Mouse (Mus musculus): ENCODE data around the gene Fam216b. TPM values are rescaled to one million over a fixed set of nuclear protein-coding genes. Genes with fewer than 3 reads are reported as not detected.

Gene Fam216b
- total and polyA plus RNA-seq, 3 experiments, result not detected

- no peaks in the 10 kb centered on the region for H3K79me2 ChIP-seq (ENCODE audit: control insufficient read depth, insufficient read depth, low read length, poor library complexity)
- H3K4me1 ChIP-seq (ENCODE audit: control insufficient read depth in 1 of 2, insufficient read depth in 2 of 2, low read length in 2 of 2), result no peaks in the 10 kb centered on the region
- no peaks in the 10 kb centered on the region for H3K27me3 ChIP-seq (ENCODE audit: control insufficient read depth in 1 of 2, insufficient read depth in 2 of 2, low read length in 2 of 2)
- H3K4me3 ChIP-seq (ENCODE audit: control insufficient read depth in 1 of 2, insufficient read depth in 1 of 2, low read depth in 2 of 2, low read length in 2 of 2), result no peak overlapping the region
- no peak overlapping the region for H3K27ac ChIP-seq (ENCODE audit: control insufficient read depth, low read depth, low read length)
- H3K36me3 ChIP-seq (ENCODE audit: control insufficient read depth in 1 of 2, insufficient read depth in 2 of 2, low read length in 2 of 2), result no peaks in the 10 kb centered on the region
- no peak overlapping the region for H3K9ac ChIP-seq (ENCODE audit: control insufficient read depth, low read depth, low read length, poor library complexity, severe bottlenecking)
- TF ChIP-seq USF2 (IDR thresholded peaks at IDR 0.05; ENCODE audit: borderline replicate concordance in 1 of 2, insufficient read depth in 1 of 2, low read depth in 1 of 2, low read length in 2 of 2) (no peak), TAL1 (IDR thresholded peaks at IDR 0.05; ENCODE audit: low read length) (no peak), NELFE (IDR thresholded peaks at IDR 0.05; ENCODE audit: low read depth, low read length) (no peak), CTCF (IDR thresholded peaks at IDR 0.05 in 2 of 3, conservative IDR thresholded peaks at IDR 0.05 in 1 of 3; ENCODE audit: control insufficient read depth in 1 of 3, insufficient read depth in 1 of 3, low read depth in 2 of 3, low read length in 3 of 3, poor library complexity in 1 of 3, severe bottlenecking in 1 of 3) (no peak), BHLHE40 (IDR thresholded peaks at IDR 0.05; ENCODE audit: borderline replicate concordance, low read depth, low read length) (no peak), MYB (IDR thresholded peaks at IDR 0.05; ENCODE audit: low read depth, low read length) (no peak), MXI1 (IDR thresholded peaks at IDR 0.05; ENCODE audit: low read depth, low read length) (no peak)
- H3K9me3 ChIP-seq (replicated peaks; ENCODE audit: insufficient read depth, low read length), result no peaks in the 10 kb centered on the region
- no peak for DNase-seq (ENCODE audit: low read depth, low spot score)
These were observed 784 bp upstream of the Fam216b start for GRCm38 (mm10) chr14:78089591-78089990.

GRCm38 (mm10) chr14:78083465-78083864 lies 5.3 kb downstream of the Fam216b start:
- Histone ChIP-seq H3K9ac (ENCODE audit: control insufficient read depth, low read depth, low read length, poor library complexity, severe bottlenecking) (no peak overlapping the region), H3K4me3 (ENCODE audit: control insufficient read depth in 1 of 2, insufficient read depth in 1 of 2, low read depth in 2 of 2, low read length in 2 of 2) (no peak overlapping the region), H3K36me3 (ENCODE audit: control insufficient read depth in 1 of 2, insufficient read depth in 2 of 2, low read length in 2 of 2) (no peaks in the 10 kb centered on the region), H3K9me3 (replicated peaks; ENCODE audit: insufficient read depth, low read length) (no peaks in the 10 kb centered on the region), H3K79me2 (ENCODE audit: control insufficient read depth, insufficient read depth, low read length, poor library complexity) (no peaks in the 10 kb centered on the region), H3K27me3 (ENCODE audit: control insufficient read depth in 1 of 2, insufficient read depth in 2 of 2, low read length in 2 of 2) (no peaks in the 10 kb centered on the region), H3K4me1 (ENCODE audit: control insufficient read depth in 1 of 2, insufficient read depth in 2 of 2, low read length in 2 of 2) (no peaks in the 10 kb centered on the region), H3K27ac (ENCODE audit: control insufficient read depth, low read depth, low read length) (no peak overlapping the region)
- DNase-seq (ENCODE audit: low read depth, low spot score), result no peak
- no peak for TF ChIP-seq NELFE (IDR thresholded peaks at IDR 0.05; ENCODE audit: low read depth, low read length)
- TF ChIP-seq ZC3H11A (IDR thresholded peaks at IDR 0.05; ENCODE audit: low read depth, low read length), result no peak
- TF ChIP-seq MAZ (IDR thresholded peaks at IDR 0.05; ENCODE audit: low read depth, low read length), result no peak
- TF ChIP-seq CHD2 (IDR thresholded peaks at IDR 0.05; ENCODE audit: low read length), result no peak
- TF ChIP-seq CTCF (IDR thresholded peaks at IDR 0.05 in 2 of 3, conservative IDR thresholded peaks at IDR 0.05 in 1 of 3; ENCODE audit: control insufficient read depth in 1 of 3, insufficient read depth in 1 of 3, low read depth in 2 of 3, low read length in 3 of 3, poor library complexity in 1 of 3, severe bottlenecking in 1 of 3), result no peak
- no peak for TF ChIP-seq EP300 (IDR thresholded peaks at IDR 0.05; ENCODE audit: low read depth in 1 of 2, low read length in 2 of 2)

GRCm38 (mm10) chr14:78077508-78077907 lies 11.3 kb downstream of the Fam216b start:
- Histone ChIP-seq H3K79me2 (ENCODE audit: control insufficient read depth, insufficient read depth, low read length, poor library complexity) (no peaks in the 10 kb centered on the region), H3K4me3 (ENCODE audit: control insufficient read depth in 1 of 2, insufficient read depth in 1 of 2, low read depth in 2 of 2, low read length in 2 of 2) (no peak overlapping the region), H3K9me3 (replicated peaks; ENCODE audit: insufficient read depth, low read length) (no peaks in the 10 kb centered on the region), H3K9ac (ENCODE audit: control insufficient read depth, low read depth, low read length, poor library complexity, severe bottlenecking) (no peak overlapping the region), H3K27ac (ENCODE audit: control insufficient read depth, low read depth, low read length) (no peak overlapping the region), H3K36me3 (ENCODE audit: control insufficient read depth in 1 of 2, insufficient read depth in 2 of 2, low read length in 2 of 2) (no peaks in the 10 kb centered on the region), H3K4me1 (ENCODE audit: control insufficient read depth in 1 of 2, insufficient read depth in 2 of 2, low read length in 2 of 2) (no peaks in the 10 kb centered on the region), H3K27me3 (ENCODE audit: control insufficient read depth in 1 of 2, insufficient read depth in 2 of 2, low read length in 2 of 2) (no peaks in the 10 kb centered on the region)
- no peak for DNase-seq (ENCODE audit: low read depth, low spot score)
- TF ChIP-seq ELF1 (IDR thresholded peaks at IDR 0.05; ENCODE audit: low read depth, low read length) (no peak), E2F4 (IDR thresholded peaks at IDR 0.05; ENCODE audit: borderline replicate concordance, low read depth, low read length) (no peak), MYC (IDR thresholded peaks at IDR 0.05; ENCODE audit: low read depth, low read length) (no peak), NRF1 (IDR thresholded peaks at IDR 0.05; ENCODE audit: insufficient read depth, low read depth, low read length, poor library complexity, severe bottlenecking) (no peak), TCF12 (IDR thresholded peaks at IDR 0.05; ENCODE audit: low read depth, low read length) (no peak), RCOR1 (IDR thresholded peaks at IDR 0.05; ENCODE audit: low read depth, low read length) (no peak), BHLHE40 (IDR thresholded peaks at IDR 0.05; ENCODE audit: borderline replicate concordance, low read depth, low read length) (no peak), POLR2AphosphoS2 (IDR thresholded peaks at IDR 0.05; ENCODE audit: low read length) (no peak), CTCF (IDR thresholded peaks at IDR 0.05 in 2 of 3, conservative IDR thresholded peaks at IDR 0.05 in 1 of 3; ENCODE audit: control insufficient read depth in 1 of 3, insufficient read depth in 1 of 3, low read depth in 2 of 3, low read length in 3 of 3, poor library complexity in 1 of 3, severe bottlenecking in 1 of 3) (no peak), MEF2A (IDR thresholded peaks at IDR 0.05; ENCODE audit: extremely low read depth, insufficient replicate concordance, low read depth, low read length, poor library complexity, severe bottlenecking) (no peak), NELFE (IDR thresholded peaks at IDR 0.05; ENCODE audit: low read depth, low read length) (no peak), ETS1 (IDR thresholded peaks at IDR 0.05; ENCODE audit: low read depth, low read length) (no peak), MYB (IDR thresholded peaks at IDR 0.05; ENCODE audit: low read depth, low read length) (no peak), USF1 (IDR thresholded peaks at IDR 0.05; ENCODE audit: low read depth, low read length) (no peak), ZMIZ1 (IDR thresholded peaks at IDR 0.05; ENCODE audit: low read depth, low read length) (no peak), USF2 (IDR thresholded peaks at IDR 0.05; ENCODE audit: borderline replicate concordance in 1 of 2, insufficient read depth in 1 of 2, low read depth in 1 of 2, low read length in 2 of 2) (no peak), ZNF384 (IDR thresholded peaks at IDR 0.05; ENCODE audit: low read depth, low read length) (no peak)
